Mouse (Mus musculus) bone marrow, adult 2 months (tissue): Measurements from ENCODE around the gene Cysltr2. TPM values are rescaled to one million over a fixed set of nuclear protein-coding genes. Genes with fewer than 3 reads are reported as not detected.

ENCODE experiments used
- H3K27ac ChIP-seq: fragments of 200-500 bp; 2 replicates; pipeline ENCODE4 v1.5.1; 2012; ENCODE audit warnings: low read depth, mild to moderate bottlenecking, control low read depth, inconsistent platforms, low read length; ENCODE audit not compliant: control insufficient read depth, poor library complexity, insufficient read depth
- H3K4me1 ChIP-seq: fragments of 200-500 bp; 2 replicates; pipeline ENCODE4 v1.6.1; 2011; ENCODE audit warnings: low read length; ENCODE audit not compliant: control insufficient read depth, insufficient read depth
- H3K4me3 ChIP-seq: fragments of 200-500 bp; replicated peaks from 2 replicates; pipeline ENCODE3; 2011; ENCODE audit warnings: mild to moderate bottlenecking, low read depth, low read length, control low read depth; ENCODE audit not compliant: control insufficient read depth
- CTCF ChIP-seq: fragments of 200-500 bp; IDR thresholded peaks from 2 replicates; pipeline ENCODE4 v1.5.1; 2011; ENCODE audit warnings: low read length, control low read depth; ENCODE audit not compliant: control insufficient read depth, insufficient read depth
- POLR2A ChIP-seq: fragments of 200-500 bp; IDR thresholded peaks from 2 replicates; pipeline ENCODE4 v1.6.1; 2011; ENCODE audit warnings: low read depth, mild to moderate bottlenecking, control low read depth, low read length, borderline replicate concordance; ENCODE audit not compliant: control insufficient read depth
- WGBS: fragments of 180-500 bp; shearing (Covaris S2); methylation state at CpG from one replicate; pipeline ENCODE4 v1.1.7; 2018; 5-methylcytosine and 5-hydroxymethylcytosine counted together
- polyA plus RNA-seq: library from polyadenylated mRNA; stranded (reverse); fragments of >200 nt; gene quantifications from 2 replicates; pipeline ENCODE4 v1.2.4, GENCODE M21; 2011; ENCODE audit warnings: low replicate concordance; ENCODE audit not compliant: missing spikeins, insufficient read depth, insufficient read length

Gene Cysltr2
- polyA plus RNA-seq, 1 experiment = 62.2 TPM

DNA sequence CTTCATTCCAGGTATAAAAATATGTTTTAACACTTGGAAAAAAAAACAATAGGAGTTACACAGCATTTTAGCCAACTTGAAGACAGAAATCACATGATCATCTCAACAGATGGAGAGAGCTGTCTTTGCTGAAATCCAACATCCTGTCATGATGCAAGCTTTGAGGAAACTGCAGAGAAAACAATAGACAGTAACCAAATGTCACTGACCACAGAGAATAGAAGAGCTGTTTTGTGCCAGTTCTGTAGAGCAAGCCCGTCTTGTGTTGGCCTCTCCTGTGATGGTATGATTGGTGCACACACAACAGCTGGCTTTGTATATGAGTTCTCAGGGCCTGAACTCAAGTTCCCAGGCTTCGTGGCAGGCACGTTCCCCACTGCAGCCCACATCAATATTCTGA, 68.2 kb downstream of the Cysltr2 start:
- H3K4me3 ChIP-seq = no peak overlapping the region
- no peak overlapping the region for H3K27ac ChIP-seq
- WGBS = 38% methylated on average over 3 of the region's 3 CpGs
- no peak for TF ChIP-seq CTCF
- no peak for TF ChIP-seq POLR2A
- peaks cover 3% of the 10 kb centered on the region for H3K4me1 ChIP-seq

DNA sequence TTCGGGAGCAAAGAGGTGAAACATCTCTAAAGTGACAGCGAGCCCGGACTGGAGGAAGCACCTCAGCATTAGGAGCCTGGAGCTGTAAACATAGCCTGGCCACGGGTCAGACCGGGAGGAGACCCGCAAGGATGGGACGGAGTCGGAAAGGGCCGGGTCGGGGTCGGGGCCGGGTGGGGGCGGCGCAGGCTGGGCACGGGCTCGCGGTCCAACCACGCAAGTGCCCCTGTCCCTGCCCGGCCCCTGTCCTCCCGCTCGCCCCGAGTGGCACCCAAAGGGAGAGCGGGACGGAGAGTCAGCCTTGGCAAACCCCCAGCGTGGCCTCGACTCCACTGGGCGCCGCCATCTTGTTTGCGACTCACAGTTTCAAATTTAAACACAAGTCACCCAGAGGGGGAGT, 68.8 kb downstream of the Cysltr2 start:
- TF ChIP-seq CTCF (no peak), POLR2A (no peak)
- WGBS = 96% methylated on average over 29 of the region's 29 CpGs
- Histone ChIP-seq H3K4me1 (peaks cover 3% of the 10 kb centered on the region), H3K4me3 (no peak overlapping the region), H3K27ac (no peak overlapping the region)

DNA sequence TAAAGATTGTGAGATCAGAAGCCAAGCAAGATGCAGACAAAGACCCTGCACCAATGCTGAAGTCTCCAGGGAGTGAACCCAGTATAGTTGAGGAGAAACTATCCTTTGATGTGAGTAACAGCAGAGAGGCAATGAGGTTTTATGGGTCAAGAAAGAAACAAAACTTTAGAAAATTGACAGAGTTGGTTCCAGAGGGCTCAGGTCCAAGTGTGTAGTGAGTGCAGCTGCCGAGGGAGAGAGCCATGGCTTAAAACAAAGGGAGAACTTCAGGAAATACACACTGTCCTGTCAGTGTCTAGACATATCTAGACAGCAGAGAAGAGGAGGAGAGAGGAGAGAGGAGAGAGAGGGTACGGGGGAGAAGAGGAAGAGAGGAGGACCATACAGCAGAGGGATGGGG, 72.8 kb downstream of the Cysltr2 start:
- 71% methylated on average over 2 of the region's 2 CpGs for WGBS
- TF ChIP-seq CTCF (no peak), POLR2A (no peak)

More for the DNA sequence above, 72.8 kb downstream of the Cysltr2 start:
- H3K27ac ChIP-seq = no peak overlapping the region
- no peak overlapping the region for H3K4me3 ChIP-seq
- peaks cover 2% of the 10 kb centered on the region for H3K4me1 ChIP-seq

Other genes with a start within 250 kb of the Cysltr2 start
- 11.1 and 18.3 TPM in 2 replicates for gene Rcbtb2, start 73.9 kb upstream of the Cysltr2 start, polyA plus RNA-seq
- gene Lpar6, start 188.8 kb upstream of the Cysltr2 start, polyA plus RNA-seq = 3.9 and 10.0 TPM in 2 replicates